Mouse (Mus musculus): ENCODE measurements around the gene Chfr.

DNA sequence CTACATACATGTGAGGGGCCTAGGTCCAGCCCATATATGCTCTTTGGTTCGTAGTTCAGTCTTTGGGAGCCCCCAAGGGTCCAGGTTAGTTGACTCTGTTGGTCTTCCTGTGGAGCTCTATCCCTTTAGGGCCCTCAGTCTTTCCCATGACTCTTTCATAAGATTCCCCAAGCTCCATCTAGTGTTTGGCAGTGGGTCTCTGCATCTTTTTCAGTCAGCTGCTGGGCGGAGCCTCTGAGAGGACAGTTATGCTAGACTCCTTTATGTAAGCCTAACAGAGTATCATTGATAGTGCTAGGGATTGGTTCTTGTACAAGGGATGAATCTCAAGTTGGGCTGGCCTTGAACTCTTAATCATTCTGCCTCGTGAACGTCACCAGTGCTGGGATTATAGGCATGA is 84.7 kb downstream of the Chfr start:
- TF ChIP-seq CTCF (IDR thresholded peaks at IDR 0.05; ENCODE audit: extremely low read depth, insufficient read length, insufficient replicate concordance, low read depth, low read length), result no peak
- no peak for TF ChIP-seq POLR2A (IDR thresholded peaks at IDR 0.05; ENCODE audit: low read depth, low read length)

All from small intestine, adult 2 months (tissue).